9 mouse cellular contexts compared by ENCODE assay signal in genomic region chr7:44497361-44498055, GRCm38 (mm10). TPM values are rescaled to one million over a fixed set of nuclear protein-coding genes. Genes with fewer than 3 reads are reported as not detected.
A peak's percentile ranks its signal among the peaks of the same experiment; 100 is the strongest.
DNase-seq lines count a peak whose midpoint lies in the region; ATAC-seq and TF ChIP-seq lines count a peak whose summit lies in the region.
"Had no signal": no experiment of that assay in that cellular context is flagged by ENCODE, and none has a peak within 500 bp of the region (broad histone marks: within the 10 kb centered on the region; RNA-seq: fewer than 3 reads in every experiment).

No protein-coding gene starts in this region.

- peak overlapping the region; percentile 73 for H3K4me3 ChIP-seq in layer of hippocampus, adult 2 months
- H3K4me3 ChIP-seq in embryonic facial prominence, embryonic 14.5 days (ENCODE audit: low read depth, low read length) = peak overlapping the region; percentile 76
- peak overlapping the region; percentile 92 for H3K4me3 ChIP-seq in intestine, embryonic 14.5 days (ENCODE audit: low read depth, low read length)
- peak overlapping the region; percentile 76 for H3K4me3 ChIP-seq in neural tube, embryonic 12.5 days

- peaks cover 20% of the 10 kb centered on the region for H3K36me3 ChIP-seq in embryonic facial prominence, embryonic 14.5 days (ENCODE audit: control insufficient read depth, insufficient read depth, low read length)
- H3K36me3 ChIP-seq in intestine, embryonic 14.5 days (ENCODE audit: control insufficient read depth, insufficient read depth, low read length) = peaks cover 18% of the 10 kb centered on the region
- H3K36me3 ChIP-seq in neural tube, embryonic 12.5 days = peaks cover 10% of the 10 kb centered on the region

- no peak overlapping the region for H3K9ac ChIP-seq in embryonic facial prominence, embryonic 14.5 days (ENCODE audit: low read depth, low read length)
- H3K9ac ChIP-seq in intestine, embryonic 14.5 days (ENCODE audit: low read length) = no peak overlapping the region
- 0 out of 2 replicates have a peak overlapping the region, but pooled peaks have one; percentile 83 for H3K9ac ChIP-seq in neural tube, embryonic 12.5 days

- H3K27ac ChIP-seq in layer of hippocampus, adult 2 months = no peak overlapping the region
- H3K27ac ChIP-seq in embryonic facial prominence, embryonic 14.5 days (replicated peaks; ENCODE audit: low read depth, low read length) = no peak overlapping the region
- no peak overlapping the region for H3K27ac ChIP-seq in intestine, embryonic 14.5 days (ENCODE audit: low read depth)
- no peak overlapping the region for H3K27ac ChIP-seq in neural tube, embryonic 12.5 days

- peak overlapping the region; percentile 84 for H3K4me2 ChIP-seq in embryonic facial prominence, embryonic 14.5 days (ENCODE audit: low read depth, low read length)
- H3K4me2 ChIP-seq in intestine, embryonic 14.5 days (ENCODE audit: low read length) = peak overlapping the region; percentile 92
- peak overlapping the region; percentile 85 for H3K4me2 ChIP-seq in neural tube, embryonic 12.5 days (replicated peaks)

- WGBS in embryonic facial prominence, embryonic 14.5 days = 90% methylated on average over 10 of the region's 10 CpGs
- 81% methylated on average over 10 of the region's 10 CpGs for WGBS in intestine, embryonic 14.5 days
- WGBS in neural tube, embryonic 12.5 days = 89% methylated on average over 10 of the region's 10 CpGs

- TF ChIP-seq CTCF in layer of hippocampus, adult 2 months (conservative IDR thresholded peaks at IDR 0.05) = no peak

- DNase-seq in layer of hippocampus, adult 2 months (ENCODE audit: low spot score in 2 of 2) = no peak
- DNase-seq in layer of hippocampus, adult 11-12 months (ENCODE audit: low spot score) = no peak
- no peak for DNase-seq in embryonic facial prominence, embryonic 14.5 days (ENCODE audit: low spot score)
- DNase-seq in intestine, embryonic 14.5 days (ENCODE audit: low spot score) = no peak
- no peak for DNase-seq in layer of hippocampus, postnatal 25 days (ENCODE audit: extremely low spot score in 1 of 2, low spot score in 1 of 2)
- DNase-seq in urinary bladder, postnatal 4 days (ENCODE audit: low spot score in 2 of 2) = no peak
- DNase-seq: adrenal gland, postnatal 10 days had no signal

- no peaks in the 10 kb centered on the region for H3K9me3 ChIP-seq in embryonic facial prominence, embryonic 14.5 days (ENCODE audit: control insufficient read depth, low read length)
- H3K9me3 ChIP-seq in intestine, embryonic 14.5 days (ENCODE audit: control insufficient read depth, low read length) = no peaks in the 10 kb centered on the region
- no peaks in the 10 kb centered on the region for H3K9me3 ChIP-seq in neural tube, embryonic 12.5 days

- H3K27me3 ChIP-seq in embryonic facial prominence, embryonic 14.5 days (replicated peaks; ENCODE audit: control insufficient read depth, insufficient read depth, low read length) = no peaks in the 10 kb centered on the region
- no peaks in the 10 kb centered on the region; the same call in 1 of the 2 replicates for H3K27me3 ChIP-seq in intestine, embryonic 14.5 days (replicated peaks; ENCODE audit: control insufficient read depth, insufficient read depth, low read length)
- H3K27me3 ChIP-seq in neural tube, embryonic 12.5 days (replicated peaks) = 0 out of 2 replicates have a peak, but pooled peaks cover 5% of the 10 kb centered on the region

- peaks cover 7% of the 10 kb centered on the region for H3K4me1 ChIP-seq in embryonic facial prominence, embryonic 14.5 days (ENCODE audit: control insufficient read depth, insufficient read depth, low read length)
- peaks cover 9% of the 10 kb centered on the region for H3K4me1 ChIP-seq in intestine, embryonic 14.5 days (replicated peaks; ENCODE audit: control insufficient read depth, insufficient read depth, low read length)
- peaks cover 18% of the 10 kb centered on the region for H3K4me1 ChIP-seq in neural tube, embryonic 12.5 days

- ATAC-seq in embryonic facial prominence, embryonic 14.5 days (ENCODE audit: low read depth) = no peak
- no peak for ATAC-seq in intestine, embryonic 14.5 days (replicated peaks; ENCODE audit: low FRiP score, low TSS enrichment, low read depth)
- no peak for ATAC-seq in neural tube, embryonic 12.5 days (ENCODE audit: low FRiP score, low read depth)
- ATAC-seq in inflammation-experienced regulatory T-cells, adult 6 months = no peak

RNA-seq across cellular contexts. Expression of gene Fam71e1, which starts 1.1 kb away (rescaled TPM):
- 10 to 100 TPM; 19.3 to 23.4 TPM for total RNA-seq in layer of hippocampus, adult 2 months (2021)
- polyA plus RNA-seq in embryonic facial prominence, embryonic 14.5 days (2014; fragmentation: Nextera tagmentation; extraction: Ambion mirVana) = 5.4 and 10.7 TPM in 2 replicates
- polyA plus RNA-seq in intestine, embryonic 14.5 days (2014; fragmentation: Nextera tagmentation; extraction: Ambion mirVana) = 10.2 and 11.5 TPM in 2 replicates
- polyA plus RNA-seq in neural tube, embryonic 12.5 days (2016; fragmentation: Nextera tagmentation; extraction: Ambion mirVana) = 26.3 and 28.1 TPM in 2 replicates
- polyA plus RNA-seq in inflammation-experienced regulatory T-cells, adult 6 months (2017; shearing (Covaris generic)) = 1 to 10 TPM; 2.7 to 5.2 (median 3.9) TPM
- total RNA-seq in layer of hippocampus, postnatal 25 days (2021) = 10 to 100 TPM; 18.6 to 22.8 TPM

RNA-seq across cellular contexts. Expression of gene Emc10, which starts 1.2 kb away (rescaled TPM):
- total RNA-seq in layer of hippocampus, adult 2 months (2021) = 100 to 1,000 TPM; 210 to 220 TPM
- 140 and 145 TPM in 2 replicates for polyA plus RNA-seq in embryonic facial prominence, embryonic 14.5 days (2014; fragmentation: Nextera tagmentation; extraction: Ambion mirVana)
- 107 and 116 TPM in 2 replicates for polyA plus RNA-seq in intestine, embryonic 14.5 days (2014; fragmentation: Nextera tagmentation; extraction: Ambion mirVana)
- polyA plus RNA-seq in neural tube, embryonic 12.5 days (2016; fragmentation: Nextera tagmentation; extraction: Ambion mirVana) = 135 and 136 TPM in 2 replicates
- 10 to 100 TPM; 21.0 to 22.5 (median 22.3) TPM for polyA plus RNA-seq in inflammation-experienced regulatory T-cells, adult 6 months (2017; shearing (Covaris generic))
- 100 to 1,000 TPM; 207 to 212 TPM for total RNA-seq in layer of hippocampus, postnatal 25 days (2021)

RNA-seq across cellular contexts. Expression of gene Mybpc2, which starts 26.9 kb away (rescaled TPM):
- total RNA-seq in layer of hippocampus, adult 2 months (2021) = not detected
- 0.38 and 0.57 TPM in 2 replicates for polyA plus RNA-seq in embryonic facial prominence, embryonic 14.5 days (2014; fragmentation: Nextera tagmentation; extraction: Ambion mirVana)
- polyA plus RNA-seq in intestine, embryonic 14.5 days (2014; fragmentation: Nextera tagmentation; extraction: Ambion mirVana) = 0.28 and 0.32 TPM in 2 replicates
- 0.11 and 0.14 TPM in 2 replicates for polyA plus RNA-seq in neural tube, embryonic 12.5 days (2016; fragmentation: Nextera tagmentation; extraction: Ambion mirVana)
- polyA plus RNA-seq in inflammation-experienced regulatory T-cells, adult 6 months (2017; shearing (Covaris generic)) = not detected
- not detected for total RNA-seq in layer of hippocampus, postnatal 25 days (2021)

RNA-seq across cellular contexts. Expression of gene Josd2, which starts 29.7 kb away (rescaled TPM):
- total RNA-seq in layer of hippocampus, adult 2 months (2021) = 10 to 100 TPM; 91.3 to 92.0 TPM
- 91.2 and 92.8 TPM in 2 replicates for polyA plus RNA-seq in embryonic facial prominence, embryonic 14.5 days (2014; fragmentation: Nextera tagmentation; extraction: Ambion mirVana)
- polyA plus RNA-seq in intestine, embryonic 14.5 days (2014; fragmentation: Nextera tagmentation; extraction: Ambion mirVana) = 72.1 and 77.0 TPM in 2 replicates
- 61.5 and 61.7 TPM in 2 replicates for polyA plus RNA-seq in neural tube, embryonic 12.5 days (2016; fragmentation: Nextera tagmentation; extraction: Ambion mirVana)
- polyA plus RNA-seq in inflammation-experienced regulatory T-cells, adult 6 months (2017; shearing (Covaris generic)) = 10 to 100 TPM; 46.9 to 62.6 (median 47.0) TPM
- total RNA-seq in layer of hippocampus, postnatal 25 days (2021) = 100 to 1,000 TPM; 102 to 107 TPM

RNA-seq across cellular contexts. Expression of gene Aspdh, which starts 32.3 kb away (rescaled TPM):
- 10 to 100 TPM; 12.2 to 18.1 TPM for total RNA-seq in layer of hippocampus, adult 2 months (2021)
- polyA plus RNA-seq in embryonic facial prominence, embryonic 14.5 days (2014; fragmentation: Nextera tagmentation; extraction: Ambion mirVana) = 0.43 and 0.47 TPM in 2 replicates
- polyA plus RNA-seq in intestine, embryonic 14.5 days (2014; fragmentation: Nextera tagmentation; extraction: Ambion mirVana) = 0.65 TPM in 1 of 2 replicates, not detected in the other
- 1.3 and 3.8 TPM in 2 replicates for polyA plus RNA-seq in neural tube, embryonic 12.5 days (2016; fragmentation: Nextera tagmentation; extraction: Ambion mirVana)
- not detected for polyA plus RNA-seq in inflammation-experienced regulatory T-cells, adult 6 months (2017; shearing (Covaris generic))
- total RNA-seq in layer of hippocampus, postnatal 25 days (2021) = 10 to 100 TPM; 10.9 to 13.2 TPM
